Mouse (Mus musculus) forebrain, embryonic 12.5 days (tissue): ENCODE results near the gene Spty2d1. TPM values are rescaled to one million over a fixed set of nuclear protein-coding genes. Genes with fewer than 3 reads are reported as not detected.

ENCODE experiments used
- ATAC-seq: fragments of 200-750 bp; cut with Nextera tagmentation; 2 replicates; pipeline ENCODE4 v1.8.0; 2017; ENCODE audit warnings: moderate TSS enrichment; ENCODE audit not compliant: low FRiP score
- H3K27ac ChIP-seq: fragments of 300-500 bp; sonication (generic); 2 replicates; pipeline ENCODE4 v1.5.1; 2016; ENCODE audit warnings: mild to moderate bottlenecking
- H3K27me3 ChIP-seq: fragments of 300-500 bp; sonication (generic); 2 replicates; pipeline ENCODE4 v1.6.1; 2016; ENCODE audit warnings: mild to moderate bottlenecking
- H3K36me3 ChIP-seq: fragments of 300-500 bp; sonication (generic); replicated peaks from 2 replicates; pipeline ENCODE4 v1.6.1; 2016; ENCODE audit warnings: mild to moderate bottlenecking
- H3K4me1 ChIP-seq: fragments of 300-500 bp; sonication (generic); 2 replicates; pipeline ENCODE4 v1.6.1; 2016
- H3K4me2 ChIP-seq: fragments of 300-500 bp; sonication (generic); 2 replicates; pipeline ENCODE4 v1.6.1; 2016; ENCODE audit warnings: mild to moderate bottlenecking, moderate library complexity
- H3K4me3 ChIP-seq: fragments of 300-500 bp; sonication (generic); replicated peaks from 2 replicates; pipeline ENCODE4 v1.5.1; 2016; ENCODE audit warnings: mild to moderate bottlenecking
- H3K9ac ChIP-seq: fragments of 300-500 bp; sonication (generic); 2 replicates; pipeline ENCODE4 v1.6.1; 2016; ENCODE audit warnings: mild to moderate bottlenecking
- H3K9me3 ChIP-seq: fragments of 300-500 bp; sonication (generic); 2 replicates; pipeline ENCODE4 v1.6.1; 2016
- WGBS: fragments of 180-500 bp; shearing (Covaris S2); methylation state at CpG from one replicate; pipeline ENCODE4 v1.1.7; 2016; 5-methylcytosine and 5-hydroxymethylcytosine counted together
- polyA plus RNA-seq: library from polyadenylated mRNA; unstranded; fragments of >200 nt; fragmentation: Nextera tagmentation; extraction: Ambion mirVana; gene quantifications from 2 replicates; pipeline ENCODE4 v1.2.1, GENCODE M21; 2016

Spty2d1 gene
- polyA plus RNA-seq, 1 experiment from 2014 or later, result 13.5 TPM

DNA sequence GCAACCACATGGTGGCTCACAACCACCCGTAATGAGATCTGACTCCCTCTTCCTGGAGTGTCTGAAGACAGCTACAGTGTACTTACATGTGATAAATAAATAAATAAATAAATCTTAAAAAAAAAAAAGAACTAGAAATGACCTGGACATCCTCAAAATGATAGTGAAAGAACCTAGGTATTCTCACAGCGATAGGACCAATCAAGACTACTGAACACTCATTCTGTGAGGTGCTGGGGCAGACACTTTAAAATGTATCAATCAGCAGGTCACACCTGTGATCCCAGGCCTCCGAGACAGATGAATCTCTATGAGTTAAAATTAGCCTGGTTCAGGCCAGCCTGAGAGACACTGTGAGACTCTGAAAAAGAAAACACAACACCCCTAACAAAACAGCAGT lies 8.4 kb upstream of the Spty2d1 start:
- WGBS, result 76% methylated on average over 3 of the region's 3 CpGs
- H3K4me3 ChIP-seq, result no peak overlapping the region
- H3K4me1 ChIP-seq, result peaks cover 10% of the 10 kb centered on the region

GRCm38 (mm10) chr7:47015390-47016065 lies 7.3 kb upstream of the Spty2d1 start:
- Histone ChIP-seq H3K4me1 (peaks cover 10% of the 10 kb centered on the region), H3K27ac (peak overlapping the region; percentile 15; the same call in 1 of the 2 replicates), H3K9ac (no peak overlapping the region), H3K9me3 (no peaks in the 10 kb centered on the region), H3K4me2 (peak overlapping the region; percentile 40), H3K27me3 (no peaks in the 10 kb centered on the region), H3K36me3 (no peaks in the 10 kb centered on the region), H3K4me3 (0 out of 2 replicates have a peak overlapping the region, but pooled peaks have one; percentile 7)
- ATAC-seq, result peak; percentile 95
- 10% methylated on average over 6 of the region's 6 CpGs for WGBS

More for the DNA sequence above, 8.4 kb upstream of the Spty2d1 start:
- no peak overlapping the region for H3K9ac ChIP-seq
- H3K4me2 ChIP-seq, result no peak overlapping the region
- H3K27me3 ChIP-seq, result no peaks in the 10 kb centered on the region
- H3K9me3 ChIP-seq, result no peaks in the 10 kb centered on the region
- no peaks in the 10 kb centered on the region for H3K36me3 ChIP-seq
- H3K27ac ChIP-seq, result no peak overlapping the region
- no peak for ATAC-seq

GRCm38 (mm10) chr7:47014564-47015389 lies 6.6 kb upstream of the Spty2d1 start:
- Histone ChIP-seq H3K27ac (no peak overlapping the region), H3K27me3 (no peaks in the 10 kb centered on the region), H3K9ac (no peak overlapping the region), H3K36me3 (no peaks in the 10 kb centered on the region), H3K9me3 (no peaks in the 10 kb centered on the region), H3K4me2 (no peak overlapping the region), H3K4me3 (no peak overlapping the region), H3K4me1 (peaks cover 13% of the 10 kb centered on the region)
- WGBS, result 66% methylated on average over 10 of the region's 11 CpGs
- ATAC-seq, result no peak

GRCm38 (mm10) chr7:47013131-47013767 lies 5.0 kb upstream of the Spty2d1 start:
- H3K9me3 ChIP-seq, result no peaks in the 10 kb centered on the region
- H3K4me2 ChIP-seq, result no peak overlapping the region
- no peak overlapping the region for H3K9ac ChIP-seq
- peaks cover 24% of the 10 kb centered on the region for H3K4me1 ChIP-seq
- no peak overlapping the region for H3K4me3 ChIP-seq
- H3K27ac ChIP-seq, result 0 out of 2 replicates have a peak overlapping the region, but pooled peaks have one; percentile 13
- no peaks in the 10 kb centered on the region for H3K27me3 ChIP-seq
- no peaks in the 10 kb centered on the region for H3K36me3 ChIP-seq
- WGBS, result 50% methylated on average over 9 of the region's 9 CpGs
- ATAC-seq, result no peak

DNA sequence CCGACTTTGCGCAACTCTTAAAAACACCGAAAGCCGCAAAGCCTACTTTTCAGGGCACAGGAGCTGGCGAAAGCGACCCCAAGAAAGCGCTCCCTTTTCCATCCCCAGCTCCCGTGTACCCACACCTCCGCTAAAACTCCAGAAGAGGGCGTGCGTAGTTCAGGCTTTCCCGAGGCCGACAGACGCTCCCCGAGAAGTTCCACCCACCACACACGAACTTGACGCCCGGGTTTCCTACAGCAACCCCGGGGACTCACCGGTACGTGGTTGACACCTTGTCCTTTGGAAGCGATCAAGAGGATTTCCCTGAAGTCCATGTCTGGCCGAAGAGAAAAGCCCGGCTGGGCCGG lies 418 bp downstream of the Spty2d1 start:
- peak overlapping the region; percentile 85 for H3K4me2 ChIP-seq
- peak overlapping the region; percentile 70 for H3K4me3 ChIP-seq
- H3K27ac ChIP-seq, result peak overlapping the region; percentile 86
- H3K27me3 ChIP-seq, result no peaks in the 10 kb centered on the region
- peaks cover 39% of the 10 kb centered on the region for H3K4me1 ChIP-seq
- H3K9ac ChIP-seq, result peak overlapping the region; percentile 68
- ATAC-seq, result no peak; the same call in 1 of the 2 replicates
- H3K9me3 ChIP-seq, result no peaks in the 10 kb centered on the region
- no peaks in the 10 kb centered on the region for H3K36me3 ChIP-seq
- WGBS, result under 1% methylated on average over 25 of the region's 25 CpGs

DNA sequence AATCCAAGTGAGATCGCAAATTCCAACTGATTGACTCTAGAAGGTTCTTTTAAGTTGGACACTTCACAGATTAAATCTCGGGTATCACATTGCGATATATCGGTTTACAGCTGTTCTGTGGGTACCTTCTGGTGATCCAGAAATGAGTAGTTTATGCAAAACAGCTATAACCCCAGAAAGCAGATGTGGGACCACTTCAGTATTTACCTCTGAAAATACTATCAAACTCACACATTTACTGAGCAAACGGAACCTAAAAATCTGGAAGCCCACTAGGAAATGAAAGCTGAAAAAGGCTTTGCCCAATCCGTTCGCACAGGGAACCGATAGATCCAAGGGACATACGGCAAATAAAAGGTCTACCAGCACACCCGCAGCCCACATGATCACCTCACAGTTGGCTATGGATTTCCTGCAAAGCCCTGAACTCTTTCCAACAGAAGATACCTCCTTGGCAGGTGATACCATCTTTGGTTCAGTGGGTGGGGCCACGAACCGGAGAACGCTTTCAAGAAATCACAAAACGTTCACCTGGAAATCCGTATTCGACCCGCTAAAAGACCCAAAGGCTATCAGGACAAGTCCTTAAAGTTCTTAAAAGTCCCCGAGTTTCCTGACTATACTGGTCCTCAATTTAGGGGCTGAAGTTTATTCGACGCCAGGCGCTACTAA lies 966 bp downstream of the Spty2d1 start:
- Histone ChIP-seq H3K4me3 (peak overlapping the region; percentile 70), H3K27me3 (no peaks in the 10 kb centered on the region), H3K4me1 (peaks cover 44% of the 10 kb centered on the region), H3K9me3 (no peaks in the 10 kb centered on the region), H3K9ac (peak overlapping the region; percentile 68), H3K36me3 (no peaks in the 10 kb centered on the region), H3K27ac (peak overlapping the region; percentile 86), H3K4me2 (peak overlapping the region; percentile 85)
- ATAC-seq, result no peak
- 25% methylated on average over 21 of the region's 21 CpGs for WGBS

- Histone ChIP-seq H3K27me3 (no peaks in the 10 kb centered on the region), H3K9ac (no peak overlapping the region; the same call in 1 of the 2 replicates), H3K4me3 (no peak overlapping the region), H3K4me1 (peaks cover 39% of the 10 kb centered on the region), H3K27ac (peak overlapping the region; percentile 82), H3K36me3 (peaks cover 9% of the 10 kb centered on the region), H3K9me3 (no peaks in the 10 kb centered on the region), H3K4me2 (no peak overlapping the region)
- ATAC-seq, result peak; percentile 22; the same call in 1 of the 2 replicates
- 24% methylated on average over 3 of the region's 3 CpGs for WGBS
Observed at GRCm38 (mm10) chr7:47003411-47004115, 4.6 kb downstream of the Spty2d1 start.

DNA sequence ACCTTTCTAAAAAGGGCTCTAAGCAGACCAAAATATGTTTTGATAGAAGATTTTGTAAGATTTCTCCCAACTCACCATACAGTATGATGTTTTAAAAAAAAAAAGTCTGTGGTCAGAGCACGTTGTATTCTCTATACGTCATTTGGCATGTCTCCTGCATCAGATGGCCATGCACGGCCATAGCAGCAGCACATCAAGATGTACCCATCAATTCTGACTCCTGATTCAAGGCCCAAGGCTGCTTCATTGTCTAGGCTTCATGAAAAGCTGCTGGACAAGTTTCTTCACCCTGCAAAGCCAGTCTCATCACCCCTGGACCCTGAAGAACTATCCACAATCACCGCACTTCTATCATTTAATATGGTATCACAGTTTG lies 6.3 kb downstream of the Spty2d1 start:
- no peak overlapping the region for H3K9ac ChIP-seq
- no peak for ATAC-seq
- H3K4me3 ChIP-seq, result no peak overlapping the region
- peaks cover 32% of the 10 kb centered on the region for H3K4me1 ChIP-seq
- WGBS, result 56% methylated on average over 4 of the region's 4 CpGs
- peaks cover 26% of the 10 kb centered on the region for H3K36me3 ChIP-seq
- H3K4me2 ChIP-seq, result no peak overlapping the region
- H3K27ac ChIP-seq, result no peak overlapping the region
- H3K9me3 ChIP-seq, result no peaks in the 10 kb centered on the region
- H3K27me3 ChIP-seq, result no peaks in the 10 kb centered on the region

GRCm38 (mm10) chr7:47001125-47001899 lies 6.9 kb downstream of the Spty2d1 start:
- no peak overlapping the region for H3K4me3 ChIP-seq
- no peak overlapping the region for H3K4me2 ChIP-seq
- no peaks in the 10 kb centered on the region for H3K9me3 ChIP-seq
- peaks cover 31% of the 10 kb centered on the region for H3K36me3 ChIP-seq
- no peaks in the 10 kb centered on the region for H3K27me3 ChIP-seq
- 87% methylated on average over 5 of the region's 5 CpGs for WGBS
- peaks cover 29% of the 10 kb centered on the region for H3K4me1 ChIP-seq
- no peak overlapping the region for H3K27ac ChIP-seq
- ATAC-seq, result no peak
- H3K9ac ChIP-seq, result no peak overlapping the region

- peaks cover 29% of the 10 kb centered on the region for H3K4me1 ChIP-seq
- H3K27ac ChIP-seq, result no peak overlapping the region
- peak; percentile 64; the same call in 1 of the 2 replicates for ATAC-seq
- H3K9ac ChIP-seq, result no peak overlapping the region
- no peaks in the 10 kb centered on the region for H3K27me3 ChIP-seq
- H3K4me2 ChIP-seq, result no peak overlapping the region
- H3K36me3 ChIP-seq, result peaks cover 38% of the 10 kb centered on the region
- WGBS, result 56% methylated on average over 3 of the region's 3 CpGs
- no peaks in the 10 kb centered on the region for H3K9me3 ChIP-seq
- no peak overlapping the region for H3K4me3 ChIP-seq
Observed at GRCm38 (mm10) chr7:47000644-47000983, 7.6 kb downstream of the Spty2d1 start.

GRCm38 (mm10) chr7:46999983-47000643 lies 8.1 kb downstream of the Spty2d1 start:
- Histone ChIP-seq H3K9me3 (no peaks in the 10 kb centered on the region), H3K4me1 (peaks cover 29% of the 10 kb centered on the region), H3K36me3 (peaks cover 43% of the 10 kb centered on the region), H3K9ac (no peak overlapping the region), H3K27ac (no peak overlapping the region), H3K27me3 (no peaks in the 10 kb centered on the region), H3K4me2 (no peak overlapping the region), H3K4me3 (no peak overlapping the region)
- 79% methylated on average over 8 of the region's 8 CpGs for WGBS
- no peak for ATAC-seq
